17 mouse cellular contexts compared by ENCODE assay signal in the genomic region with DNA sequence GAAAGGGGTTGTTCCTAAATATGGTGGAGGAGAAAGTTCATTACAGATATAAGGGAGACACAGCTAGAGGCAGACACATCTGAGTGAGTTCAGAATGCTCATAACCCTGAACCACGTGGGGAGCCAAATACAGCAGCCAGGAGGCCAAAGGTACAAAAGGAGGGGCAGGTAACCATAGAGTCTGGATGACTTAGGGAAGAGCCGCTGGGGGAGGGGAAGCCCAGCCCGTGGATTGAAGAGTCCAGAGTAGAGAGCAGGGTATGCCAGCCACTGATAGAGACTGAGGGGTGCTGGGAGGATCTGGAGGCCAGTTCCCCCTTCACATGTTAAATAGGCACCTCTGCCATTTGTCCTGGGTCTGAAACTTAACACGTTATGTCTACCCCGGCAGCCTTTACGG. TPM values are rescaled to one million over a fixed set of nuclear protein-coding genes. Genes with fewer than 3 reads are reported as not detected.
DNase-seq lines count a peak whose midpoint lies in the region; ATAC-seq and TF ChIP-seq lines count a peak whose summit lies in the region.
"Had no signal": no experiment of that assay in that cellular context is flagged by ENCODE, and none has a peak within 500 bp of the region (broad histone marks: within the 10 kb centered on the region; RNA-seq: fewer than 3 reads in every experiment).

No protein-coding gene starts in this region.

- no peak overlapping the region for H3K4me3 ChIP-seq in intestine, embryonic 15.5 days (replicated peaks)
- no peak overlapping the region for H3K4me3 ChIP-seq in liver, embryonic 15.5 days (replicated peaks)
- H3K4me3 ChIP-seq in gastrocnemius, adult 2 months = no peak overlapping the region
- H3K4me3 ChIP-seq in forebrain, embryonic 12.5 days (replicated peaks) = no peak overlapping the region
- H3K4me3 ChIP-seq: heart, embryonic 10.5 days; hindbrain, embryonic 15.5 days; left cerebral cortex, adult 2 months; limb, embryonic 15.5 days had no signal

- H3K27me3 ChIP-seq in intestine, embryonic 15.5 days (replicated peaks) = no peaks in the 10 kb centered on the region
- no peaks in the 10 kb centered on the region for H3K27me3 ChIP-seq in liver, embryonic 15.5 days
- H3K27me3 ChIP-seq in forebrain, embryonic 12.5 days = no peaks in the 10 kb centered on the region
- H3K27me3 ChIP-seq: hindbrain, embryonic 15.5 days; limb, embryonic 15.5 days; megakaryocyte, embryonic 14.5 days had no signal

- H3K4me2 ChIP-seq in intestine, embryonic 15.5 days (replicated peaks) = no peak overlapping the region; the same call in 1 of the 2 replicates
- H3K4me2 ChIP-seq in liver, embryonic 15.5 days = peak overlapping the region; percentile 31
- no peak overlapping the region for H3K4me2 ChIP-seq in forebrain, embryonic 12.5 days
- H3K4me2 ChIP-seq: hindbrain, embryonic 15.5 days; limb, embryonic 15.5 days had no signal

- peak; percentile 29 for DNase-seq in ES-CJ7 (ENCODE audit: low read depth, low spot score)
- DNase-seq in kidney, postnatal 14 days = peak; percentile 77
- DNase-seq in cerebellum, postnatal 25 days = no peak
- DNase-seq in gastrocnemius, adult 2 months = no peak
- no peak for DNase-seq in gastrocnemius, postnatal 10 days
- DNase-seq: cerebellum, adult 18-20 months; right cerebral cortex, postnatal 25 days; thymus, postnatal 4 days had no signal

- 0 out of 2 replicates have a peak overlapping the region, but pooled peaks have one; percentile 44 for H3K27ac ChIP-seq in intestine, embryonic 15.5 days
- peak overlapping the region; percentile 38; the same call in 1 of the 2 replicates for H3K27ac ChIP-seq in liver, embryonic 15.5 days (replicated peaks)
- no peak overlapping the region for H3K27ac ChIP-seq in gastrocnemius, adult 2 months
- H3K27ac ChIP-seq in forebrain, embryonic 12.5 days = no peak overlapping the region
- H3K27ac ChIP-seq: heart, embryonic 10.5 days; hindbrain, embryonic 15.5 days; left cerebral cortex, adult 2 months; limb, embryonic 15.5 days had no signal

- no peak for TF ChIP-seq CTCF in gastrocnemius, adult 2 months (IDR thresholded peaks at IDR 0.05)

- H3K9ac ChIP-seq in intestine, embryonic 15.5 days = no peak overlapping the region
- H3K9ac ChIP-seq in liver, embryonic 15.5 days = no peak overlapping the region
- H3K9ac ChIP-seq in forebrain, embryonic 12.5 days = no peak overlapping the region
- H3K9ac ChIP-seq: hindbrain, embryonic 15.5 days; limb, embryonic 15.5 days had no signal

- H3K9me3 ChIP-seq in intestine, embryonic 15.5 days = no peaks in the 10 kb centered on the region
- no peaks in the 10 kb centered on the region for H3K9me3 ChIP-seq in liver, embryonic 15.5 days (replicated peaks)
- no peaks in the 10 kb centered on the region for H3K9me3 ChIP-seq in forebrain, embryonic 12.5 days
- H3K9me3 ChIP-seq: heart, embryonic 10.5 days; hindbrain, embryonic 15.5 days; limb, embryonic 15.5 days had no signal

- peaks cover 4% of the 10 kb centered on the region; the same call in 1 of the 2 replicates for H3K4me1 ChIP-seq in intestine, embryonic 15.5 days (replicated peaks)
- peaks cover 5% of the 10 kb centered on the region; the same call in 1 of the 2 replicates for H3K4me1 ChIP-seq in liver, embryonic 15.5 days (replicated peaks)
- peaks cover 13% of the 10 kb centered on the region; the same call in 1 of the 2 replicates for H3K4me1 ChIP-seq in forebrain, embryonic 12.5 days
- H3K4me1 ChIP-seq: hindbrain, embryonic 15.5 days; limb, embryonic 15.5 days had no signal

- intact Hi-C loops in gastrocnemius, adult 2 months (cut with DNase I) = no loop called here

- ATAC-seq in intestine, embryonic 15.5 days = peak; percentile 93
- ATAC-seq in liver, embryonic 15.5 days (ENCODE audit: insufficient read depth) = peak; percentile 71
- no peak for ATAC-seq in forebrain, embryonic 12.5 days (ENCODE audit: low FRiP score)
- ATAC-seq: activated CD4-positive, CD25-positive, alpha-beta regulatory T cell, adult 4 months had no signal

- 50% methylated on average over 6 of the region's 6 CpGs for WGBS in intestine, embryonic 15.5 days
- WGBS in liver, embryonic 15.5 days (ENCODE audit: insufficient replicate concordance) = 58% methylated on average over 6 of the region's 6 CpGs
- 65% methylated on average over 6 of the region's 6 CpGs for WGBS in forebrain, embryonic 12.5 days

- H3K36me3 ChIP-seq in intestine, embryonic 15.5 days = no peaks in the 10 kb centered on the region
- no peaks in the 10 kb centered on the region for H3K36me3 ChIP-seq in liver, embryonic 15.5 days (replicated peaks)
- H3K36me3 ChIP-seq in forebrain, embryonic 12.5 days (replicated peaks) = no peaks in the 10 kb centered on the region
- H3K36me3 ChIP-seq: heart, embryonic 10.5 days; hindbrain, embryonic 15.5 days; limb, embryonic 15.5 days had no signal

RNA-seq across cellular contexts. Expression of gene 1700024P04Rik, which starts 28.7 kb away (rescaled TPM):
- polyA plus RNA-seq in intestine, embryonic 15.5 days (2015; fragmentation: Nextera tagmentation; extraction: Ambion mirVana) = not detected in 2 replicates
- polyA plus RNA-seq in liver, embryonic 15.5 days (2015; fragmentation: Nextera tagmentation; extraction: Ambion mirVana) = not detected in 2 replicates
- not detected for total RNA-seq in gastrocnemius, adult 2 months (2021)
- not detected for total RNA-seq in gastrocnemius, postnatal 10 days (2021)
- polyA plus RNA-seq in forebrain, embryonic 12.5 days (2016; fragmentation: Nextera tagmentation; extraction: Ambion mirVana) = not detected in 2 replicates
- total RNA-seq: left cerebral cortex, adult 2 months had no signal
- polyA plus RNA-seq: activated CD4-positive, CD25-positive, alpha-beta regulatory T cell, adult 4 months; heart, embryonic 10.5 days; hindbrain, embryonic 15.5 days; limb, embryonic 15.5 days had no signal

RNA-seq across cellular contexts. Expression of gene Tnpo1, which starts 29.5 kb away (rescaled TPM):
- 60.3 and 67.6 TPM in 2 replicates for polyA plus RNA-seq in intestine, embryonic 15.5 days (2015; fragmentation: Nextera tagmentation; extraction: Ambion mirVana)
- polyA plus RNA-seq in liver, embryonic 15.5 days (2015; fragmentation: Nextera tagmentation; extraction: Ambion mirVana) = 20.7 and 20.9 TPM in 2 replicates
- total RNA-seq in gastrocnemius, adult 2 months (2021) = 10 to 100 TPM; 32.2 to 39.3 TPM
- total RNA-seq in gastrocnemius, postnatal 10 days (2021) = 10 to 100 TPM; 58.2 to 70.9 TPM
- 84.2 and 99.5 TPM in 2 replicates for polyA plus RNA-seq in forebrain, embryonic 12.5 days (2016; fragmentation: Nextera tagmentation; extraction: Ambion mirVana)

Comparison
In these comparisons a context has a peak if more than half of its experiments do, and no peak if none do; other contexts are left out.
1. DNase-seq: peak in ES-CJ7 (single experiment) and kidney, postnatal 14 days (single experiment); none in cerebellum, postnatal 25 days (0 of 2), gastrocnemius, adult 2 months (single experiment) and gastrocnemius, postnatal 10 days (single experiment).
2. H3K27ac ChIP-seq: peak in intestine, embryonic 15.5 days (single experiment) and liver, embryonic 15.5 days (single experiment); none in gastrocnemius, adult 2 months (single experiment) and forebrain, embryonic 12.5 days (single experiment).